ENCODE assay signal across 19 mouse cellular contexts in genomic region chr12:56295160-56295559, GRCm38 (mm10).
"Had no signal": no experiment of that assay in that cellular context is flagged by ENCODE, and none has a peak within 500 bp of the region (broad histone marks: within the 10 kb centered on the region; RNA-seq: fewer than 3 reads in every experiment).

No protein-coding gene starts in this region.

- H3K4me3 ChIP-seq: liver, embryonic 12.5 days; midbrain, embryonic 12.5 days; myocyte; neural tube, embryonic 13.5 days; neural tube, embryonic 15.5 days had no signal

- H3K36me3 ChIP-seq: liver, embryonic 12.5 days; midbrain, embryonic 12.5 days; neural tube, embryonic 13.5 days; neural tube, embryonic 15.5 days had no signal

- H3K4me2 ChIP-seq: liver, embryonic 12.5 days; midbrain, embryonic 12.5 days; neural tube, embryonic 13.5 days; neural tube, embryonic 15.5 days had no signal

- H3K27me3 ChIP-seq: liver, embryonic 12.5 days had no signal

- H3K4me1 ChIP-seq: liver, embryonic 12.5 days had no signal

- H3K9ac ChIP-seq: liver, embryonic 12.5 days; liver, embryonic 14.5 days; midbrain, embryonic 12.5 days; neural tube, embryonic 13.5 days; neural tube, embryonic 15.5 days had no signal

- H3K27ac ChIP-seq: liver, embryonic 12.5 days; liver, embryonic 14.5 days; midbrain, embryonic 12.5 days; neural tube, embryonic 13.5 days; neural tube, embryonic 15.5 days had no signal

- DNase-seq: lung, adult 18-20 months; lung, postnatal 10 days; lung, postnatal 4 days; midbrain, embryonic 14.5 days; retina, postnatal 1 day; right cerebral cortex, adult 18-20 months; right cerebral cortex, postnatal 25 days; right cerebral cortex, postnatal 4 days; spleen, adult 18-20 months; thymus, adult 18-20 months; thymus, postnatal 14 days; thymus, postnatal 4 days had no signal

- ATAC-seq: liver, embryonic 12.5 days; midbrain, embryonic 16.5 days had no signal

- H3K9me3 ChIP-seq: liver, embryonic 12.5 days; midbrain, embryonic 12.5 days; neural tube, embryonic 13.5 days; neural tube, embryonic 15.5 days had no signal
